Mouse (Mus musculus) limb, embryonic 14.5 days (tissue): ENCODE data around the gene Taar5. TPM values are rescaled to one million over a fixed set of nuclear protein-coding genes. Genes with fewer than 3 reads are reported as not detected.

Experiments
- ATAC-seq: fragments of 200-750 bp; cut with Nextera tagmentation; 2 replicates; pipeline ENCODE4 v1.8.0; 2017; ENCODE audit warnings: low read depth, moderate number of reproducible peaks, moderate TSS enrichment; ENCODE audit not compliant: low FRiP score
- DNase-seq: peaks from one replicate; pipeline ENCODE4 v3.0.0-alpha.2; 2015; ENCODE audit warnings: low spot score
- H3K27ac ChIP-seq: fragments of 300-500 bp; sonication (generic); replicated peaks from 2 replicates; pipeline ENCODE4 v1.5.1; 2014; ENCODE audit warnings: low read depth, mild to moderate bottlenecking, low read length, moderate library complexity, mixed read lengths
- H3K27me3 ChIP-seq: fragments of 300-500 bp; sonication (generic); 2 replicates; pipeline ENCODE4 v1.6.1; 2014; ENCODE audit warnings: low read length, mixed read lengths; ENCODE audit not compliant: control insufficient read depth, insufficient read depth
- H3K36me3 ChIP-seq: fragments of 300-500 bp; sonication (generic); 2 replicates; pipeline ENCODE4 v1.6.1; 2014; ENCODE audit warnings: mild to moderate bottlenecking, low read length, moderate library complexity, mixed read lengths; ENCODE audit not compliant: control insufficient read depth, insufficient read depth
- H3K4me1 ChIP-seq: fragments of 300-500 bp; sonication (generic); 2 replicates; pipeline ENCODE4 v1.6.1; 2014; ENCODE audit warnings: antibody characterized with exemption, low read length, mixed read lengths; ENCODE audit not compliant: control insufficient read depth, insufficient read depth
- H3K4me2 ChIP-seq: fragments of 300-500 bp; sonication (generic); replicated peaks from 2 replicates; pipeline ENCODE4 v1.6.1; 2014; ENCODE audit warnings: low read depth, mild to moderate bottlenecking, low read length, moderate library complexity; ENCODE audit not compliant: severe bottlenecking
- H3K4me3 ChIP-seq: fragments of 300-500 bp; sonication (generic); replicated peaks from 2 replicates; pipeline ENCODE4 v1.5.1; 2014; ENCODE audit warnings: low read length
- H3K9ac ChIP-seq: fragments of 300-500 bp; sonication (generic); 2 replicates; pipeline ENCODE4 v1.6.1; 2014; ENCODE audit warnings: mild to moderate bottlenecking, low read depth, low read length, moderate library complexity; ENCODE audit not compliant: severe bottlenecking
- H3K9me3 ChIP-seq: fragments of 300-500 bp; sonication (generic); 2 replicates; pipeline ENCODE4 v1.6.1; 2016; ENCODE audit warnings: low read length; ENCODE audit not compliant: control insufficient read depth
- POLR2A ChIP-seq: fragments of 200-500 bp; IDR thresholded peaks from 2 replicates; pipeline ENCODE4 v1.8.0; 2012; ENCODE audit warnings: inconsistent platforms, mild to moderate bottlenecking, moderate library complexity, borderline replicate concordance; ENCODE audit not compliant: insufficient read depth, insufficient read length; ENCODE audit errors: extremely low read depth
- WGBS: fragments of 180-500 bp; shearing (Covaris S2); extraction: QIAGEN DNeasy Blood & Tissue Kit; methylation state at CpG from one replicate; pipeline ENCODE4 v1.1.7; 2014; 5-methylcytosine and 5-hydroxymethylcytosine counted together
- polyA plus RNA-seq, 2 experiments: library from polyadenylated mRNA; depleted of rRNA in 1 of 2; stranded (reverse) in 1 of 2; unstranded in 1 of 2; fragments of >200 nt; fragmentation: Nextera tagmentation in 1 of 2; extraction: Ambion mirVana in 1 of 2; gene quantifications; 2 replicates each; pipeline versions ENCODE4 v1.2.1 to v1.2.3; 2012 to 2014

Taar5 gene
- polyA plus RNA-seq, 2 experiments: 0.20 TPM; not detected in 1

GRCm38 (mm10) chr10:24008143-24008542 is 37.6 kb downstream of the Taar5 start:
- no peak for TF ChIP-seq POLR2A
- no peaks in the 10 kb centered on the region for H3K27me3 ChIP-seq
- no peak overlapping the region for H3K4me3 ChIP-seq
- H3K27ac ChIP-seq: no peak overlapping the region
- H3K4me1 ChIP-seq: no peaks in the 10 kb centered on the region
- no peaks in the 10 kb centered on the region for H3K9me3 ChIP-seq
- DNase-seq: no peak
- no peak overlapping the region for H3K9ac ChIP-seq
- no peak for ATAC-seq
- no peaks in the 10 kb centered on the region for H3K36me3 ChIP-seq
- no peak overlapping the region for H3K4me2 ChIP-seq
- WGBS: 79% methylated on average over 1 of the region's 1 CpGs

Other genes starting within 250 kb of the Taar5 start
- gene Rps12, start 183.4 kb upstream of the Taar5 start, polyA plus RNA-seq (2012; rRNA removed): 5,532 and 5,668 TPM in 2 replicates
- 252 and 266 TPM in 2 replicates for gene Rps12, start 183.4 kb upstream of the Taar5 start, polyA plus RNA-seq (2014; fragmentation: Nextera tagmentation; extraction: Ambion mirVana)
- 23.8 and 27.8 TPM in 2 replicates for gene Slc18b1, start 173.7 kb upstream of the Taar5 start, polyA plus RNA-seq (2012; rRNA removed)
- 16.1 and 22.4 TPM in 2 replicates for gene Slc18b1, start 173.7 kb upstream of the Taar5 start, polyA plus RNA-seq (2014; fragmentation: Nextera tagmentation; extraction: Ambion mirVana)
- 0.04 and 0.08 TPM in 2 replicates for gene Vnn3, start 119.2 kb upstream of the Taar5 start, polyA plus RNA-seq (2012; rRNA removed)
- 0.11 and 0.23 TPM in 2 replicates for gene Vnn3, start 119.2 kb upstream of the Taar5 start, polyA plus RNA-seq (2014; fragmentation: Nextera tagmentation; extraction: Ambion mirVana)
- gene Vnn1, start 76.0 kb upstream of the Taar5 start, polyA plus RNA-seq (2012; rRNA removed): 0.82 and 1.1 TPM in 2 replicates
- 0.96 and 1.3 TPM in 2 replicates for gene Vnn1, start 76.0 kb upstream of the Taar5 start, polyA plus RNA-seq (2014; fragmentation: Nextera tagmentation; extraction: Ambion mirVana)
- gene Taar1, start 50.4 kb upstream of the Taar5 start, polyA plus RNA-seq (2012; rRNA removed): not detected in 2 replicates
- not detected in 2 replicates for gene Taar1, start 50.4 kb upstream of the Taar5 start, polyA plus RNA-seq (2014; fragmentation: Nextera tagmentation; extraction: Ambion mirVana)
- not detected in 2 replicates for gene Taar2, start 32.1 kb upstream of the Taar5 start, polyA plus RNA-seq (2012; rRNA removed)
- gene Taar2, start 32.1 kb upstream of the Taar5 start, polyA plus RNA-seq (2014; fragmentation: Nextera tagmentation; extraction: Ambion mirVana): not detected in 2 replicates
- gene Taar3, start 21.1 kb upstream of the Taar5 start, polyA plus RNA-seq (2012; rRNA removed): not detected in 2 replicates
- gene Taar3, start 21.1 kb upstream of the Taar5 start, polyA plus RNA-seq (2014; fragmentation: Nextera tagmentation; extraction: Ambion mirVana): not detected in 2 replicates
- gene Taar4, start 10.2 kb upstream of the Taar5 start, polyA plus RNA-seq (2012; rRNA removed): 0.06 TPM in 1 of 2 replicates, not detected in the other
- gene Taar4, start 10.2 kb upstream of the Taar5 start, polyA plus RNA-seq (2014; fragmentation: Nextera tagmentation; extraction: Ambion mirVana): not detected in 2 replicates
- gene Taar6, start 14.9 kb downstream of the Taar5 start, polyA plus RNA-seq (2012; rRNA removed): not detected in 2 replicates
- gene Taar6, start 14.9 kb downstream of the Taar5 start, polyA plus RNA-seq (2014; fragmentation: Nextera tagmentation; extraction: Ambion mirVana): not detected in 2 replicates
- not detected in 2 replicates for gene Taar7a, start 22.8 kb downstream of the Taar5 start, polyA plus RNA-seq (2012; rRNA removed)
- not detected in 2 replicates for gene Taar7a, start 22.8 kb downstream of the Taar5 start, polyA plus RNA-seq (2014; fragmentation: Nextera tagmentation; extraction: Ambion mirVana)
- not detected in 2 replicates for gene Taar7b, start 29.2 kb downstream of the Taar5 start, polyA plus RNA-seq (2012; rRNA removed)
- not detected in 2 replicates for gene Taar7b, start 29.2 kb downstream of the Taar5 start, polyA plus RNA-seq (2014; fragmentation: Nextera tagmentation; extraction: Ambion mirVana)
- gene Taar7d, start 56.5 kb downstream of the Taar5 start, polyA plus RNA-seq (2012; rRNA removed): not detected in 2 replicates
- not detected in 2 replicates for gene Taar7d, start 56.5 kb downstream of the Taar5 start, polyA plus RNA-seq (2014; fragmentation: Nextera tagmentation; extraction: Ambion mirVana)
- not detected in 2 replicates for gene Taar7e, start 66.9 kb downstream of the Taar5 start, polyA plus RNA-seq (2012; rRNA removed)
- gene Taar7e, start 66.9 kb downstream of the Taar5 start, polyA plus RNA-seq (2014; fragmentation: Nextera tagmentation; extraction: Ambion mirVana): not detected in 2 replicates
- gene Taar7f, start 78.8 kb downstream of the Taar5 start, polyA plus RNA-seq (2012; rRNA removed): not detected in 2 replicates
- not detected in 2 replicates for gene Taar7f, start 78.8 kb downstream of the Taar5 start, polyA plus RNA-seq (2014; fragmentation: Nextera tagmentation; extraction: Ambion mirVana)
- not detected in 2 replicates for gene Taar8a, start 105.8 kb downstream of the Taar5 start, polyA plus RNA-seq (2012; rRNA removed)
- not detected in 2 replicates for gene Taar8a, start 105.8 kb downstream of the Taar5 start, polyA plus RNA-seq (2014; fragmentation: Nextera tagmentation; extraction: Ambion mirVana)
- not detected in 2 replicates for gene Taar8b, start 121.6 kb downstream of the Taar5 start, polyA plus RNA-seq (2012; rRNA removed)
- not detected in 2 replicates for gene Taar8b, start 121.6 kb downstream of the Taar5 start, polyA plus RNA-seq (2014; fragmentation: Nextera tagmentation; extraction: Ambion mirVana)
- gene Taar8c, start 131.2 kb downstream of the Taar5 start, polyA plus RNA-seq (2012; rRNA removed): not detected in 2 replicates
- not detected in 2 replicates for gene Taar8c, start 131.2 kb downstream of the Taar5 start, polyA plus RNA-seq (2014; fragmentation: Nextera tagmentation; extraction: Ambion mirVana)
- gene Taar9, start 138.8 kb downstream of the Taar5 start, polyA plus RNA-seq (2012; rRNA removed): not detected in 2 replicates
- gene Taar9, start 138.8 kb downstream of the Taar5 start, polyA plus RNA-seq (2014; fragmentation: Nextera tagmentation; extraction: Ambion mirVana): not detected in 2 replicates
- 60.1 and 61.1 TPM in 2 replicates for gene Stx7, start 178.6 kb downstream of the Taar5 start, polyA plus RNA-seq (2012; rRNA removed)
- 68.0 and 69.3 TPM in 2 replicates for gene Stx7, start 178.6 kb downstream of the Taar5 start, polyA plus RNA-seq (2014; fragmentation: Nextera tagmentation; extraction: Ambion mirVana)